Mouse (Mus musculus) neural tube, embryonic 10.5 days (tissue): ENCODE results near the gene Zbtb46.

Experiments
- DNase-seq: peaks from one replicate; pipeline ENCODE4 v3.0.0-alpha.2; 2017; ENCODE audit warnings: low spot score; ENCODE audit errors: extremely low spot score

Gene Zbtb46

DNA sequence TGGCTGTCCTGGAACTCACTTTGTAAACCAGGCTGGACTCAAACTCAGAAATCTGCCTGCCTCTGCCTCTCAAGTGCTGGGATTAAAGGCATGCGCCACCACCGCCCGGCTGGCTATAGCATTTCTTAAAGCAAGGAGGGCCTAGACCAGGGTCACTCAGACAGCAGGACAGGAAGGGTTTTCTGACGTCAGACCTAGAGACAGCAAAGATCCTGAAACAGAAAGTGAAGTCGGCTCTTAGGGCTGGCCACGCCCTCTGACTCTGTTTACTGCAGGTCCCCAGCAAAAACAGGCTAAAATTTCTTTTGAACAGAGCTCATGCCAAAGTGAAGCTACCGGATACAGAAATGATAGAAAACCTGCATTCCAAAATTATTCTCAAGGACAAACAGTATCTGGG lies 49.6 kb downstream of the Zbtb46 start:
- no peak for DNase-seq

GRCm38 (mm10) chr2:181403722-181404121 lies 55.5 kb downstream of the Zbtb46 start:
- no peak for DNase-seq

DNA sequence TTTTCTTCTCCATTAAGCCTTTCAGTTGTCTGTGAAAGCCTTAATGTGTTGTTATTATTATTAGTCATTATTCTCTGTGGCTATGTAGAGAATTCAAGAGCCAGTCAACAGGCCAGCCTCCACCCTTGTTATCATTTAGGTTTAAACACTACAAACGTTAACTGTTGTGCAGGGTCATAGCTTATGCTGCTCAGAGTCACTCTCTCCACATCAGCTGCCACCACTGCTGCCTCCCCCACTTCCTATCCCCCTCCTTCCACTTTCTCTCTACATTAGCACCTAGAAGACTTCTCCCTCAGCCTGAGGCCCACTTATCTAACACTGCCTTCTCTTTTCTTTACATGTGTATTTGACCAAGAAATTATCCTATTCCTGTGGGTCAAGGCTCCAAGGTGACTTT lies 57.7 kb downstream of the Zbtb46 start:
- DNase-seq: no peak

- DNase-seq: no peak
Measured at GRCm38 (mm10) chr2:181397207-181397761, 61.9 kb downstream of the Zbtb46 start.

DNA sequence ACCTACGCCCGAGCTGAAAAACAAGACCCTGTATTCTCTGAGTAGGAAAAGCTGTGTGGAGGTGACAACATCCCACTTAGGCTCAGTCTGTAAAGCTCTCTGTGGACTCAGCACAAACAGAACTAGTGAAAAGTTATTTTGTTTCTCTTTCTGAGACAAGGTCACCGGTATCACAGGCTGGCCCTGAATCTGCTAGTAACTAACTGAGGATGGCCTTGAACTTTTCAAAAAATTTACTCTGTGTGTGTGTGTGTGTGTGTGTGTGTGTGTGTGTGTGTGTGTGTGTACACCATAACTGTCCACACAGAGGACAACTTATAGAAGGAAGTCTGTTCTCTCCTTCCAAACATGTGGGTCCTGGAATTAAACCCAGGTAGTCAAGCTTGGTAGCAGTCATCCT lies 65.1 kb downstream of the Zbtb46 start:
- no peak for DNase-seq

DNA sequence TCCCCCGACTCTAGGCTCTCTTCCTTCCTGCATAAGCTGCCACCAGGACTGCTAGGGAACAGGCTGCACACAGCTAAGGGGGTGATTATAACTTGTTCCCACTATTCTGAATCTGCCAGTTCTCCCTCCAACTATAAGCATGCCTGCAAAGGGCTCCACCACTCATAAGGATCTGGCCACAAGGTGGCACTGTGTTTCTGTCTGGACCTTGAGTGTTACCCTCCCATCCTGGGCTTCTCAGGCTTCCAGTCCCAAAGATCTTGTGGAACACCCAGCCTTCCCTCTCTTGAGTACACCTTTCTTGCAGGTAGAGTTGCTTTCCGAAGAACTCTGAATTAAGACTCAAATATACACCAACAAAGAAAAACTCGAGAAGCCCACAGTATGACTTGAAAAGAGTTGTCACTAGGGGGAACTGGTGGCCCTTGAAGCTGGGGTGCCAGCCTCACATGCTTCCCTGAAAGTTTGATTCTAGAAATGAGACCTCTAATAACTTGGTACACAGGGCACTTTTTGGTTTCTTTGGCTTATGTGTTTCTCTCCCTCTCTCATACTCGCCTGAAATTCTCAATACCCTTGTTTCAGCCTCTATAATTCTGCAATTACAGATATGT lies 66.5 kb downstream of the Zbtb46 start:
- DNase-seq: peak; percentile 81

GRCm38 (mm10) chr2:181391541-181391940 lies 67.7 kb downstream of the Zbtb46 start:
- no peak for DNase-seq

DNA sequence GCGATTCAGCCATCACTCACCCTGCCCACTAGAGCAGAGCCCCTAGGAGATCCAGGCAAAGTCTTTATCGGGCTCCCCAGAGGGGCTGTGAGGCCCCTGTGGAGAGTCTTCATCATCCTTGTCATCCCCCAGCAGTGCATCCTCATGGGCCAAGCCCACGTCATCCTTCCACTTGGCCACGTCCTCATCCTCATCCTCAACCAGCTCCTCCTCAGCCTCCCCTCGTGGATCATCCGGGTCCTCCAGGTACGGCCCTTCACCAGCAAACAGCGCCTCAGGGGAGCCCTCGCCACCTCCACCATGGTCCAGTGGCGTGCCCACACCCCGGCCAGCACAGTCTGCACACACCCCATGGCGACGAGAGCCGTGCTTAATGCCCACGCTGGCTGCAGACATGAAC lies 68.2 kb downstream of the Zbtb46 start:
- DNase-seq: no peak

- no peak for DNase-seq
Measured at GRCm38 (mm10) chr2:181390136-181390870, 68.9 kb downstream of the Zbtb46 start.

DNA sequence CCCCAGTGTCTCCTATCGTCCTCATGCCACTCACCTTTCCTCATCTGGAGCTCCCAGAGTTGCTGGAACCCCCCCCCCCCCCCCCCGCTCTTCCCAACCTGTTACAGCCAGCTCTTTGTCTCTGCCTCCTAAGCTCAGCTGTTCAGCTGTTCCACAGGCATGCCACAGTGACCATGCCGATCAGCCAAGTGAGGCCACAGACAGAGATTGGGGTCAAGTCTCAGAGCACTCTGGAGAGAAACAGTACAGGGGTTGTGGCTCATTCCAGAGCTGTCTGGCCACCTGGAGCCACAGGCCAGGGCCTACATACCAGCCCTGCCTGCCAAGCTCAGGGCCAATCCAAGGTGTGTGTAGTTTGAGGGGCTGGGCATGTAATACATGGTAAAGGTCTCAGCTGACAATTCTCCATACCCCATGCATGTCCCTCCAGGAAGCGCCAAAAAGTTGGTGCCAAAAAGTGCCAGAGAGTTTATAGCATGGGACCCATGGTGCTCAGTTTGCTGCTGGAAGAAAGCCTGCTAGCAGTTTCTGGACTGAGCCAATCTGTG lies 72.5 kb downstream of the Zbtb46 start:
- no peak for DNase-seq

DNA sequence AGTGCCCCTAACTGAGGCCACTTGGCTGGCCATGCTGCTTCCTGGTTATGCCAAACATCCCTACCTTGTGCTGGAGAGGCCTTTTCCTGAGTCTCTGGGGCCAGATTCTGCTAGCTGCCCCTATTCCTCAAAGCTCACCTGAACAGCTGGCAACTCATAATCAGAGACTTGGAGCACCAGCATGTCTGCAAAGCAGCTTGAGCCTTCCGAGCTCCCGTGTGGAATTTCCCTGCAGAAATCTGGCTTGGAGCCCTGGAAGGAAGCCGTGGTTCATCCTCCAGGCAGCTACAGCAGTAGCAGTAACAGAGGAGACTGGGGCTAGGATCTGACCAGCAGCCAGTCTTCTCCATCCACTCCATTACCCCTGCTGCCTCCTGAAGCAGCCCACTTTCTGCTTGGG lies 73.3 kb downstream of the Zbtb46 start:
- DNase-seq: no peak

DNA sequence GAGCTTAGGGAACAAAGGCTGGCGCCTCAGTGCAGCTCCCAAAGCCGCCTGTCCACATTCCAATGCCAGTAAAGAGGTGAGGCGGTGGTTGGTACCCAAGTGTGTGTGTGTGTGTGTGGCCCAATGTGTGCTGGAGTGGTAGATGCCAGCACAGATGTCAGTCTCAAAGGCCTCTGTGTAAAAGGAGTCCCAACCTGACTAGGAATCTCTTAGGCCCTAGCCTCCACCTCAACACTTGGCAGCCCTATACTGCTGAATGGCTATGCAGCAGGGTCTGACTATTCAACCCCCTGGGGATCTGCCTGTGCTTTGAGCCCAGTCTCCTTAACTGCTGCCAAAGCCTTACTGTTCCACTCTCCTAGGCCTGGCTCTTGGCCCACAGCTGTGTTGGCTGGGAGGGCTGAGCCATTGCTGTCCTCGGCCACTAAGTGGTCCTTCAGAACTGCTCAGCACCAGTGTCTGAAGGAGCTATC lies 74.3 kb downstream of the Zbtb46 start:
- DNase-seq: no peak

- DNase-seq: no peak
Measured at GRCm38 (mm10) chr2:181384463-181384862, 74.8 kb downstream of the Zbtb46 start.

DNA sequence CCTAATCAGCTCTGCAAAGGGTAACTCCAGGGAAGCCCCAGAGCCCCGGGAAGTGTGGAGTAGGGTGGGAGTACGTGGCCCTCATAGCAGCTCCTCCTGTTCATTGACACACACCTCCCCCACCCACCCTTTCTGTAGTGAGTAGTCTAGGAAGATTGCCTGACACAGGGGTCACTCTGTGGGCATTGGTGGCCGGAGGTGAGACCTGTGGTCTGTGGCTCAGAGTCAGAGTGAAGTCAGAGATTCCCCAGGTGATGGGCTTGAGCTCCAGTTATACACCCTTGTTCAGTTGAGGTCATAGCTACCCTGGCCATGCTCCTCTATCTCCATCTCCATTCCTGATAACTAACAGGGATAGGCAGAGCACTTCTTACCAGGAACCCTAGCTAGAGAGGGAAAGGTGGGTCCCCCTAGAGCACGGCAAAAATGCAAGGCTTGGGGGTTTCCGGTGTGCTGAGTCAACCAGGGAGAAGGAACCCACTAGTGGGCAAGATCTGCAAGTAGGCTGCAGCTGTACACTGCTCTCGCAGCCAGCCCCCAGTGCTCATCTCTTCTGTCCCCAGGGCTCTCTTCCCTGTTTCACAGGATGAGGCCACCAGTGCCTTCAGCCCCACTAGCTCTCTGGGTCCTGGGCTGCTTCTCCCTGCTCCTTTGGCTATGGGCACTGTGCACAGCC lies 77.5 kb downstream of the Zbtb46 start:
- DNase-seq: no peak

- DNase-seq: no peak
Measured at GRCm38 (mm10) chr2:181381107-181381506, 78.1 kb downstream of the Zbtb46 start.

GRCm38 (mm10) chr2:181380251-181380650 lies 79.0 kb downstream of the Zbtb46 start:
- no peak for DNase-seq

DNA sequence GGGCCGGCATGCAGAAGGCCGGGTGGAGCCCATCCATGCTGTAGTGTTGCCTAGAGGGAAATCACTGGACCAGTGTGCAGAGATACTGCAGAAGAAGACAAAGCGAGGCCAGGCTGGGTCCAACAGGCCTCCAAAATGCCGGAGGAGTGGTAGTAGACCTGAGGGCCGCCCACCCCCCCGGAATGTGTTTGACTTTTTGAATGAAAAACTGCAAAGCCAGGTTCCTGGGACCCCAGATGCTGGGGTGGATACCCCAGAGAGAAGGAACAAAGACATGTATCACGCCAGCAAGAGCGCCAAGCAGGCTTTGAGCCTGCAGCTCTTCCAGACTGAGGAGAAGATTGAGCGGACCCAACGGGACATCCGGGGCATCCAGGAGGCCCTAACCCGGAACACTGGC lies 79.4 kb downstream of the Zbtb46 start, which contains the start of gene Lime1:
Gene Lime1, plus strand, starts transcription at position 301 of the 400 bp plus-strand sequence.
- DNase-seq: no peak

DNA sequence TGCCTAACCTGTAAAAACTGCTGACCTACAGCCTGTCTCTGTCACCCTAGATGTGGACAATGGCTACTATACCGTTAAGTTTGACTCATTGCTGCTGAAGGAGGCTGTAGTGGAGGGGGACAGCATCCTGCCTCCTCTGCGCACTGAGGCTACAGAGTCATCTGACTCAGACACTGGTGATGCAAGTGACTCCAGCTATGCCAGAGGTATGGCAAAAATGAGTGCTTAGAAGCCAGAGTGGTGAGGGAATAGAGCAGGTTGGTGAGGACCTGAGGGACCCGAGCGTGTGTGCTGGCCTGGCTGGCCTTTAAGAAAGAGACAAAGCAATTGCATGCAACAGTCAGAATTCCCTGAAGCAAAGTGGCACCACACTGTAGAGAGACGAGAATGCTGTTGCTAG lies 80.5 kb downstream of the Zbtb46 start:
- no peak for DNase-seq

DNA sequence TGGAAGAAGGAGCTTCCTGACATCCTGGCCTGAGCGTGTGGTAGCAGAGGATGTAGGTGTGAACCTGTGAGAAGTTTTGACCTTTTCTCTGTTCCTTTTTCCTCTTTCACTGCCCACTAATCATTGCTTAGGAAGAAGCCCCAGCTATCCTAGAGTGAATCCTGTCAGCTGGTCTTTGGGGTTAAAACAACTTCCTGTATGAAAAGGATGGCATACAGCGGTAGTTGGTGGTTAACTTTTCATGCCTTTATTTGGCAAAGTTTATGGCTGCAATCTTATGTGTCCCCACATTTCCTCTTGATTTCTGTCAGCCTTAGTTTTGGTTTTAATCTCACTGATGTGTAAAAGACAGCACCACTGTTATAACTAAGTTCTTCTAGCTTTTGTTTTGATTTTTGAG lies 82.0 kb downstream of the Zbtb46 start:
- no peak for DNase-seq

DNA sequence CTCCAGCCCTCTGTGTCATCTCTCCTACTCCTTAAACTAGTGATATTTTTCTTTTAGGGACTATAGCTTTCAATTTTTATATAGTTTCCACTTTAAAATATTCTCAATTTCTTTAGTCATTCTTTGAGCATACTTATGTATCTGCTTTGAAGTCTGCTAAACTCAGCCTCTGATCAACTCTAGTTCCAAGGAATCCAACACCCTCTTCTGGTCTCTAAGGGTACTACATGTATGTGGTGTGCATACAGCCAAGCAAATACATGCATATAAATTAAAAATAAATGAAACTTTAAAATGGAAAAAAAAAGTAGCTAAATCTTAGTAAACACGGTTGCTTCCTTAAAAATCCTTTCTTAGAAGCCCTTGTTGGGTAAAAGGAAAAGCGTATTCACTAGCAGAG lies 83.4 kb downstream of the Zbtb46 start:
- no peak for DNase-seq

GRCm38 (mm10) chr2:181370001-181370400 lies 89.2 kb downstream of the Zbtb46 start:
- no peak for DNase-seq

GRCm38 (mm10) chr2:181365655-181366075 lies 93.6 kb downstream of the Zbtb46 start:
- DNase-seq: peak; percentile 61
